Mouse (Mus musculus) testis, adult 2 months (tissue): ENCODE results near the gene Alg3.

Experiments
- CTCF ChIP-seq: fragments of 200-500 bp; IDR thresholded peaks from 2 replicates; pipeline ENCODE4 v1.5.1; 2012; ENCODE audit warnings: low read depth, mild to moderate bottlenecking, inconsistent platforms, low read length, moderate library complexity; ENCODE audit not compliant: control insufficient read depth, insufficient read depth, insufficient replicate concordance
- POLR2A ChIP-seq: fragments of 200-500 bp; IDR thresholded peaks from 2 replicates; pipeline ENCODE4 v1.6.1; 2012; ENCODE audit warnings: low read depth, mild to moderate bottlenecking, inconsistent platforms, low read length, moderate library complexity; ENCODE audit not compliant: control insufficient read depth

DNA sequence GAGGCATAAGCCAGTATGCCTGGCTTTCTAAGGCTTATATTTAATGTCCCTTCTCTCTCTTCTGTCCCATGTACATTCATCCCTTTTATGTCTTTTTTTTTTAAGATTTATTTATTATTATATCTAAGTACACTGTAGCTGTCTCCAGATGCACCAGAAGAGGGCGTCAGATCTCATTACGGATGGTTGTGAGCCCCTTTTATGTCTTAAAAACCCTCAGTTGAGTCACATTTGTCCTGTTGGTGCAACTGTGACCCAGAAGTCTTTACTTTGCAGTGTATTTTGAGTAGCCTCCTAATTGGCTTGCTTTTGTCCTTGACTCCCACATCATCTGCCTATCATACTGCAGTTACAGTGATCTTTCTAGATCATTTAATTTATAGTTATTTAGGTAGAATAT, 41.8 kb upstream of the Alg3 start:
- TF ChIP-seq CTCF (no peak), POLR2A (no peak)
